Mouse (Mus musculus) lung, postnatal 0 days (tissue): ENCODE data around the gene Acadvl. TPM values are rescaled to one million over a fixed set of nuclear protein-coding genes. Genes with fewer than 3 reads are reported as not detected.

ENCODE experiments used
- ATAC-seq: fragments of 200-750 bp; cut with Nextera tagmentation; 2 replicates; pipeline ENCODE4 v1.8.0; 2017; ENCODE audit warnings: moderate library complexity
- DNase-seq: peaks from one replicate; pipeline ENCODE4 v3.0.0-alpha.2; 2016; ENCODE audit warnings: low spot score
- H3K27ac ChIP-seq: fragments of 300-500 bp; sonication (generic); 2 replicates; pipeline ENCODE4 v1.5.1; 2014; ENCODE audit warnings: antibody characterized with exemption, mild to moderate bottlenecking, low read length, mixed read lengths
- H3K27me3 ChIP-seq: fragments of 300-500 bp; sonication (generic); replicated peaks from 2 replicates; pipeline ENCODE4 v1.6.1; 2014; ENCODE audit warnings: low read length, mixed read lengths; ENCODE audit not compliant: insufficient read depth
- H3K36me3 ChIP-seq: fragments of 300-500 bp; sonication (generic); 2 replicates; pipeline ENCODE4 v1.6.1; 2014; ENCODE audit warnings: low read length, mixed read lengths; ENCODE audit not compliant: insufficient read depth
- H3K4me1 ChIP-seq: fragments of 300-500 bp; sonication (generic); 2 replicates; pipeline ENCODE4 v1.6.1; 2014; ENCODE audit warnings: antibody characterized with exemption, low read depth, low read length, mixed read lengths; ENCODE audit not compliant: insufficient read depth
- H3K4me2 ChIP-seq: fragments of 300-500 bp; sonication (generic); replicated peaks from 2 replicates; pipeline ENCODE4 v1.6.1; 2014; ENCODE audit warnings: low read depth, mild to moderate bottlenecking, low read length, moderate library complexity, mixed read lengths
- H3K4me3 ChIP-seq: fragments of 300-500 bp; sonication (generic); 2 replicates; pipeline ENCODE4 v1.5.1; 2014; ENCODE audit warnings: low read depth, low read length
- H3K9ac ChIP-seq: fragments of 300-500 bp; sonication (generic); replicated peaks from 2 replicates; pipeline ENCODE4 v1.6.1; 2014; ENCODE audit warnings: low read depth, mild to moderate bottlenecking
- H3K9me3 ChIP-seq: fragments of 300-500 bp; sonication (generic); 2 replicates; pipeline ENCODE4 v1.6.1; 2016; ENCODE audit warnings: low read length, mixed read lengths
- CTCF ChIP-seq: IDR thresholded peaks from 2 replicates; pipeline ENCODE4 v1.5.1; 2016; ENCODE audit warnings: antibody characterized with exemption, mild to moderate bottlenecking
- EP300 ChIP-seq: IDR thresholded peaks from 2 replicates; pipeline ENCODE4 v1.6.1; 2016; ENCODE audit warnings: antibody characterized with exemption, mild to moderate bottlenecking, control low read depth
- WGBS: fragments of 180-500 bp; shearing (Covaris S2); extraction: QIAGEN DNeasy Blood & Tissue Kit; methylation state at CpG from one replicate; pipeline ENCODE4 v1.1.7; 2014; 5-methylcytosine and 5-hydroxymethylcytosine counted together
- polyA plus RNA-seq: library from polyadenylated mRNA; unstranded; fragments of >200 nt; fragmentation: Nextera tagmentation; extraction: Ambion mirVana; gene quantifications from 2 replicates; pipeline ENCODE4 v1.2.1, GENCODE M21; 2015

The Acadvl gene
- polyA plus RNA-seq, 1 experiment from 2014 or later = 92.0 TPM

GRCm38 (mm10) chr11:69996161-69997061 lies 18.8 kb downstream of the Acadvl start:
- H3K27ac ChIP-seq = peak overlapping the region; percentile 98
- H3K9ac ChIP-seq = peak overlapping the region; percentile 93
- under 1% methylated on average over 49 of the region's 66 CpGs for WGBS
- peak overlapping the region; percentile 68 for H3K4me2 ChIP-seq
- DNase-seq (peak; percentile 77), ATAC-seq (peak; percentile 2)
- peaks cover 16% of the 10 kb centered on the region; the same call in 1 of the 2 replicates for H3K4me1 ChIP-seq
- H3K9me3 ChIP-seq = no peaks in the 10 kb centered on the region
- no peaks in the 10 kb centered on the region for H3K27me3 ChIP-seq
- peaks cover 23% of the 10 kb centered on the region; the same call in 1 of the 2 replicates for H3K36me3 ChIP-seq
- H3K4me3 ChIP-seq = peak overlapping the region; percentile 87
- TF ChIP-seq CTCF = no peak
- no peak for TF ChIP-seq EP300

- Histone ChIP-seq H3K9ac (peak within 1 kb of the TSS; percentile 93), H3K27ac (peak within 1 kb of the TSS; percentile 98), H3K9me3 (no peaks in the 10 kb centered on the region), H3K36me3 (peaks cover 23% of the 10 kb centered on the region; the same call in 1 of the 2 replicates), H3K4me3 (peak within 1 kb of the TSS; percentile 87), H3K4me1 (peaks cover 12% of the 10 kb centered on the region; the same call in 1 of the 2 replicates), H3K27me3 (no peaks in the 10 kb centered on the region), H3K4me2 (peak within 1 kb of the TSS; percentile 68)
- DNase-seq (peak; percentile 100), ATAC-seq (peak; percentile 74)
- WGBS = under 1% methylated on average over 36 of the region's 36 CpGs
- TF ChIP-seq CTCF (peak; percentile 69), EP300 (peak; percentile 68; the same call in 1 of the 2 replicates)
Observed at GRCm38 (mm10) chr11:69995391-69995960, 19.7 kb downstream of the Acadvl start, which contains the start of gene Phf23. Phf23 (plus strand) TSS chr11:69995777.

GRCm38 (mm10) chr11:69994401-69995090 lies 20.7 kb downstream of the Acadvl start:
- Histone ChIP-seq H3K9ac (no peak overlapping the region), H3K9me3 (no peaks in the 10 kb centered on the region), H3K36me3 (peaks cover 20% of the 10 kb centered on the region; the same call in 1 of the 2 replicates), H3K27me3 (no peaks in the 10 kb centered on the region), H3K4me3 (peak overlapping the region; percentile 87; the same call in 1 of the 2 replicates), H3K27ac (peak overlapping the region; percentile 10), H3K4me2 (peak overlapping the region; percentile 68; the same call in 1 of the 2 replicates), H3K4me1 (peaks cover 9% of the 10 kb centered on the region; the same call in 1 of the 2 replicates)
- ATAC-seq (no peak), DNase-seq (peak; percentile 7)
- TF ChIP-seq CTCF (peak; percentile 42), EP300 (no peak)
- WGBS = 84% methylated on average over 11 of the region's 11 CpGs

- 77% methylated on average over 3 of the region's 3 CpGs for WGBS
- Histone ChIP-seq H3K36me3 (peaks cover 9% of the 10 kb centered on the region; the same call in 1 of the 2 replicates), H3K27me3 (no peaks in the 10 kb centered on the region), H3K9me3 (no peaks in the 10 kb centered on the region), H3K4me3 (0 out of 2 replicates have a peak overlapping the region, but pooled peaks have one; percentile 66), H3K9ac (peak overlapping the region; percentile 19; the same call in 1 of the 2 replicates), H3K4me1 (peaks cover 9% of the 10 kb centered on the region; the same call in 1 of the 2 replicates), H3K4me2 (peak overlapping the region; percentile 57), H3K27ac (no peak overlapping the region)
- TF ChIP-seq CTCF (no peak), EP300 (no peak)
- no peak for ATAC-seq
- peak; percentile 64 for DNase-seq
Observed at GRCm38 (mm10) chr11:69992932-69993331, 22.3 kb downstream of the Acadvl start.

- TF ChIP-seq EP300 (no peak), CTCF (no peak)
- ATAC-seq = no peak
- H3K27me3 ChIP-seq = no peaks in the 10 kb centered on the region
Observed at GRCm38 (mm10) chr11:69992396-69992795, 22.8 kb downstream of the Acadvl start.

More at GRCm38 (mm10) chr11:69992396-69992795, 22.8 kb downstream of the Acadvl start:
- peak; percentile 27 for DNase-seq
- Histone ChIP-seq H3K4me1 (peaks cover 9% of the 10 kb centered on the region; the same call in 1 of the 2 replicates), H3K9me3 (no peaks in the 10 kb centered on the region), H3K27ac (no peak overlapping the region), H3K4me2 (peak overlapping the region; percentile 57), H3K36me3 (peaks cover 9% of the 10 kb centered on the region; the same call in 1 of the 2 replicates), H3K9ac (peak overlapping the region; percentile 19; the same call in 1 of the 2 replicates), H3K4me3 (peak overlapping the region; percentile 66)
- 73% methylated on average over 10 of the region's 10 CpGs for WGBS
